In the genomic region with DNA sequence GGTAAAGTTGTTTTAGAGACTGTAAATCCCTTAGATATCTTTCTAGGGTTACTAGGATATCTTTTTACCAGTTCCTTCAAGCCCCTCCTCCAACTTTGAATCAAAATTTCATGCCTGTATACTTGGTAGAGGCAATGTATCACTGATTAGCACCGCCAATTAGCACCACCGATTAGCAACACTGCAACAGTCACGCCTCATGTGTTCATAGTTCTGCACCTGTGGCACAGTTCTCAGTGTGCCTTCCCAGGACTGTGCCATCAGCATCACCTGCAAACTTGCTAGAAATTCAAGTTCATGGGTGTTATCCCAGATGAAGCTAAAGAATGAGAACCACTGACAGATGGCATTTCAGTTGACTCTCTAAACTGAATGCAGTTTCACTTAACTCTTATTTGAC, we compare ENCODE assay signal across 17 mouse cellular contexts.
A peak's percentile ranks its signal among the peaks of the same experiment; 100 is the strongest.
DNase-seq lines count a peak whose midpoint lies in the region; ATAC-seq and TF ChIP-seq lines count a peak whose summit lies in the region.
"Had no signal": no experiment of that assay in that cellular context is flagged by ENCODE, and none has a peak within 500 bp of the region (broad histone marks: within the 10 kb centered on the region; RNA-seq: fewer than 3 reads in every experiment).

No protein-coding gene starts in this region.

- WGBS in hindbrain, embryonic 14.5 days: 65% methylated on average over 3 of the region's 3 CpGs
- 55% methylated on average over 3 of the region's 3 CpGs for WGBS in hindbrain, postnatal 0 days

- H3K27me3 ChIP-seq in hindbrain, embryonic 14.5 days (ENCODE audit: control insufficient read depth, insufficient read depth, low read length): no peaks in the 10 kb centered on the region
- no peaks in the 10 kb centered on the region for H3K27me3 ChIP-seq in hindbrain, postnatal 0 days (ENCODE audit: insufficient read depth, low read length)
- H3K27me3 ChIP-seq: forebrain, embryonic 12.5 days; heart, embryonic 12.5 days had no signal

- TF ChIP-seq POLR2A in bone marrow macrophage, adult 2 months (IDR thresholded peaks at IDR 0.05; ENCODE audit: borderline replicate concordance, low read depth, low read length): no peak
- no peak for TF ChIP-seq POLR2A in brain, embryonic 14.5 days (IDR thresholded peaks at IDR 0.05; ENCODE audit: borderline replicate concordance, extremely low read depth, insufficient read depth, insufficient read length, poor library complexity, severe bottlenecking)

- no peak overlapping the region for H3K9ac ChIP-seq in hindbrain, embryonic 14.5 days
- H3K9ac ChIP-seq in hindbrain, postnatal 0 days (replicated peaks; ENCODE audit: low read length): no peak overlapping the region
- H3K9ac ChIP-seq: forebrain, embryonic 12.5 days; forebrain, postnatal 0 days; heart, embryonic 12.5 days had no signal

- H3K4me2 ChIP-seq in hindbrain, embryonic 14.5 days (replicated peaks): no peak overlapping the region
- H3K4me2 ChIP-seq in hindbrain, postnatal 0 days (ENCODE audit: low read depth, low read length): no peak overlapping the region
- H3K4me2 ChIP-seq: forebrain, embryonic 12.5 days; heart, embryonic 12.5 days had no signal

- H3K9me3 ChIP-seq in hindbrain, embryonic 14.5 days (ENCODE audit: control insufficient read depth, low read length): no peaks in the 10 kb centered on the region
- no peaks in the 10 kb centered on the region for H3K9me3 ChIP-seq in hindbrain, postnatal 0 days (ENCODE audit: low read length)
- H3K9me3 ChIP-seq: forebrain, embryonic 12.5 days; heart, embryonic 12.5 days had no signal

- intact Hi-C loops in gastrocnemius, adult 2 months (cut with DNase I): loop anchor here (10.0 kb wide), 1 partner anchor 208 kb away; no protein-coding TSS in a partner anchor

- ATAC-seq in hindbrain, embryonic 14.5 days (ENCODE audit: low FRiP score): peak; percentile 34; the same call in 1 of the 2 replicates
- ATAC-seq in hindbrain, postnatal 0 days: no peak
- ATAC-seq: forebrain, postnatal 0 days; intestine, embryonic 16.5 days had no signal

- no peaks in the 10 kb centered on the region for H3K4me1 ChIP-seq in hindbrain, embryonic 14.5 days (replicated peaks; ENCODE audit: control insufficient read depth, insufficient read depth, low read length)
- H3K4me1 ChIP-seq in hindbrain, postnatal 0 days (ENCODE audit: insufficient read depth, low read length): 0 out of 2 replicates have a peak, but pooled peaks cover 9% of the 10 kb centered on the region
- H3K4me1 ChIP-seq in bone marrow macrophage, adult 2 months (ENCODE audit: control insufficient read depth, insufficient read depth, low read length): peaks cover 12% of the 10 kb centered on the region
- H3K4me1 ChIP-seq: forebrain, embryonic 12.5 days; heart, embryonic 12.5 days had no signal

- no peak for DNase-seq in gastrocnemius, adult 2 months
- no peak for DNase-seq in gastrocnemius, adult 8-10 months (ENCODE audit: low spot score in 2 of 2)
- no peak for DNase-seq in hindbrain, embryonic 14.5 days (ENCODE audit: low spot score)
- no peak for DNase-seq in hindbrain, postnatal 0 days (ENCODE audit: low spot score)
- peak; percentile 47 for DNase-seq in brain, embryonic 14.5 days (ENCODE audit: low read depth)
- DNase-seq in layer of hippocampus, adult 2 months (ENCODE audit: low spot score in 2 of 2): no peak
- DNase-seq: adrenal gland, adult 2 months; adrenal gland, postnatal 25 days; cerebellum, adult 11 months; cerebellum, adult 8-10 months; cerebellum, postnatal 25 days; forebrain, postnatal 0 days; gastrocnemius, postnatal 36 days had no signal

- no peak for TF ChIP-seq CTCF in gastrocnemius, adult 2 months (IDR thresholded peaks at IDR 0.05)
- TF ChIP-seq CTCF in hindbrain, postnatal 0 days (IDR thresholded peaks at IDR 0.05; ENCODE audit: low read depth): no peak
- TF ChIP-seq CTCF in bone marrow macrophage, adult 2 months (IDR thresholded peaks at IDR 0.05; ENCODE audit: low read depth, low read length): no peak
- TF ChIP-seq CTCF in brain, embryonic 14.5 days (IDR thresholded peaks at IDR 0.05; ENCODE audit: borderline replicate concordance, extremely low read depth, insufficient read depth, insufficient read length): no peak
- no peak for TF ChIP-seq CTCF in layer of hippocampus, adult 2 months (conservative IDR thresholded peaks at IDR 0.05)

- peak overlapping the region; percentile 53 for H3K27ac ChIP-seq in gastrocnemius, adult 2 months
- H3K27ac ChIP-seq in hindbrain, embryonic 14.5 days: no peak overlapping the region
- H3K27ac ChIP-seq in hindbrain, postnatal 0 days: no peak overlapping the region
- H3K27ac ChIP-seq in bone marrow macrophage, adult 2 months (ENCODE audit: insufficient read depth, low read depth, low read length): peak overlapping the region; percentile 43
- no peak overlapping the region; the same call in 1 of the 2 replicates for H3K27ac ChIP-seq in layer of hippocampus, adult 2 months
- H3K27ac ChIP-seq: forebrain, embryonic 12.5 days had no signal

- peaks cover 83% of the 10 kb centered on the region for H3K36me3 ChIP-seq in hindbrain, embryonic 14.5 days (replicated peaks; ENCODE audit: control insufficient read depth, insufficient read depth)
- peaks cover 2% of the 10 kb centered on the region; the same call in 1 of the 2 replicates for H3K36me3 ChIP-seq in hindbrain, postnatal 0 days (ENCODE audit: insufficient read depth, low read length)

- H3K4me3 ChIP-seq in gastrocnemius, adult 2 months: no peak overlapping the region
- no peak overlapping the region for H3K4me3 ChIP-seq in hindbrain, embryonic 14.5 days (replicated peaks; ENCODE audit: low read length)
- H3K4me3 ChIP-seq in hindbrain, postnatal 0 days (ENCODE audit: low read length): no peak overlapping the region
- no peak overlapping the region for H3K4me3 ChIP-seq in bone marrow macrophage, adult 2 months (ENCODE audit: insufficient read depth, low read length)
- no peak overlapping the region for H3K4me3 ChIP-seq in layer of hippocampus, adult 2 months
- H3K4me3 ChIP-seq: forebrain, embryonic 12.5 days; heart, embryonic 12.5 days had no signal

Comparison
In these comparisons a context has a peak if more than half of its experiments do, and no peak if none do; other contexts are left out.
1. H3K27ac ChIP-seq: peak in gastrocnemius, adult 2 months (single experiment) and bone marrow macrophage, adult 2 months (single experiment); none in hindbrain, embryonic 14.5 days (single experiment), hindbrain, postnatal 0 days (single experiment) and layer of hippocampus, adult 2 months (single experiment).